Mouse (Mus musculus) megakaryocyte, embryonic 14.5 days (primary cell): ENCODE data around the gene C1qc.

Experiments
- FLI1 ChIP-seq: IDR thresholded peaks from 2 replicates; pipeline ENCODE4 v1.6.1; 2012; ENCODE audit warnings: low read length, inconsistent platforms, mixed read lengths
- GATA1 ChIP-seq: IDR thresholded peaks from 3 replicates; pipeline ENCODE4 v1.6.1; 2012; ENCODE audit warnings: mixed read lengths, low read length, inconsistent platforms, borderline replicate concordance

GRCm38 (mm10) chr4:136861806-136862205 lies 31.1 kb downstream of the C1qc start:
- no peak for TF ChIP-seq FLI1
- no peak for TF ChIP-seq GATA1
